Mouse (Mus musculus): Measurements from ENCODE around the gene Gm8246.
"Not testable (repeated sequence)": the region's sequence is repeated elsewhere in the genome, so short reads cannot be mapped to it uniquely, and the experiment has no call there.

Gm8246 gene

DNA sequence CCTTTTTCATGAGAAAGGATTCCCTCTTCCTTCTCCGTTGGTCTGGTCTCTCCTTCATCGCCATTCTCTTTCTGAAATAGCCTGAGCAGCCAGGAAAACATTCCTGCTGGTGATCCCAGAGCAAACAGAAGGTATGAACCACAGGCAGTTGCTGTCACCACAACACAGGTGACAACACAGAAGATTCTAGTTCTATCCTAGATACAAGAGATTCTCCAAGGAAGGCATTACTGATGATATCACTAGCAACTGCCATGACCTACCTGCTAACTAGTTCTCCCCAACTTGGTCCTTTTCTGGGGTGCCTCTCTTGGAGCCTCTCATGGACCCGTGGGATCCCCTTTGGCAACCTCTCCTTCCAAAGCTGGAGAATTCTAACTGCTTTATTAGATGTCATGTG, at the start of gene Gm8246:
Gene Gm8246 (minus strand): TSS at position 101 of the 400 bp plus-strand sequence.
- DNase-seq (ENCODE audit: low spot score): not testable (repeated sequence)

GRCm38 (mm10) chr14:5501374-5501773, 23.7 kb upstream of the Gm8246 start, which contains the start of gene Gm3488:
Gm3488 (plus strand) TSS chr14:5501674.
- not testable (repeated sequence) for DNase-seq (ENCODE audit: low spot score)

DNA sequence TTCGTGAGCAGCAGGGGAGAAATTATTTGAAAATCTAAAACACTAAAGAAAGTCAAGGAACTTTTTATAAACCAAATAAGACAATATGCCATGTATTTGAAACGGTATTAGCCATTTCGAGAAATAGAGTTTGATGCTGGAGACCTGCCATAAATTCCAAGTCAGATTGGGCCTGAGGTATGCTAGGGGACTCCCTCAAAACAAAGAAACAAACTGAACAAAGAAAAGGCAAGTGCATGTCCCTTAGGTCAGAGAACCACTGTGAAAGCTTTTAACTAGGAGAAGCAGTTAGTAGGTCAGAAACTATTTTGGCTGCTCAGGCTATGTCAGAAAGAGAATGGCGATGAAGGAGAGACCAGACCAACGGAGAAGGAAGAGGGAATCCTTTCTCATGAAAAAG, 6.3 kb upstream of the Gm8246 start, which contains the start of gene Gm3187:
Gene Gm3187 (plus strand): TSS at position 301 of the 400 bp plus-strand sequence.
- not testable (repeated sequence) for DNase-seq (ENCODE audit: low spot score)

DNA sequence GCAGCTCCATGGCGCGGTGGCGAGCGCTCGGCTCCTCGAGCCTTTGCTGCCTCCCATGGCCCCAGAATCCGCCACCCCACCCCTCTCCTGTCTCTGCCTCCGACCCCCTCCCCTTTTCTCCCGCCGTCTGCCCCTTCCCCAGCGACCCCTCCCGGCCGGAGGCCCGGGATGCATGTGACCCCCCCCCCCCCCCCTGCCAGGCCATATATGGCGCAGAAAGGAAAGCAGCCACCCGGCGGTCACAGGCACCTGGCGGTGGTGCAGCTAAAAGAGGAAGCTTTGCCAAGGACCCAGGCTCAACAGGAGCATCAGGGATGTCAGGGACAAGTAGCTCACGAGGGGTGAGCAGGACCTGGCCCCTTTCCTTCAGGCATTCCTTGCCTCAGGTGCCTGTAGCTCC, 17.2 kb downstream of the Gm8246 start:
- not testable (repeated sequence) for DNase-seq (ENCODE audit: low spot score)

DNA sequence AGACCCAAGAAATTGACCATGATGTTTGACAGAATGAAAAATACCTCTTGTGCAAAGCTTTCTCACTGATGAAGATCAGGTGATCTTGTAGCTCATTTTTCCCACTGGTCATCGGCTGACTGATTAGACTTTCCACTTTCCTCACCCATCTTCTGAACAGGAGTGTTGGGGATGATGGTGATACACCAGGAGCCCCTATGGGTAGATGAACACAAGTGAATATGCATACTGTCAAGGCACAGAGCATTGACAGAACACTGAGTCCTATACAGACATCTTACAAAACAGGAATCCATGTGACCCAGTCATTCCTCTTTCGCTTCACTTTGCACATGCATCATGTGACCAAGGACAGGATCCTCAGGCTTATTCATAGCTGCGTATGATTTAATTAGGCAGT, 22.3 kb downstream of the Gm8246 start, which contains the start of gene Gm3194:
Gene Gm3194 (minus strand): TSS at position 101 of the 400 bp plus-strand sequence.
- not testable (repeated sequence) for DNase-seq (ENCODE audit: low spot score)
